Mouse (Mus musculus): ENCODE measurements around the gene Ccdc88b. TPM values are rescaled to one million over a fixed set of nuclear protein-coding genes. Genes with fewer than 3 reads are reported as not detected.
"Not testable (repeated sequence)": the region's sequence is repeated elsewhere in the genome, so short reads cannot be mapped to it uniquely, and the experiment has no call there.

Gene Ccdc88b
- polyA plus RNA-seq (2015; fragmentation: Nextera tagmentation; extraction: Ambion mirVana), result 0.54 and 1.3 TPM in 2 replicates

GRCm38 (mm10) chr19:6858031-6858430 lies at the start of gene Ccdc88b:
Gene Ccdc88b (minus strand): TSS chr19:6858211.
- WGBS, result 78% methylated on average over 7 of the region's 7 CpGs
- Histone ChIP-seq H3K9ac (0 out of 2 replicates have a peak within 1 kb of the TSS, but pooled peaks have one; percentile 5), H3K4me1 (replicated peaks) (peaks cover 20% of the 10 kb centered on the region), H3K9me3 (no peaks in the 10 kb centered on the region), H3K4me2 (no peak within 1 kb of the TSS), H3K27me3 (0 out of 2 replicates have a peak, but pooled peaks cover 7% of the 10 kb centered on the region), H3K36me3 (no peaks in the 10 kb centered on the region), H3K4me3 (no peak within 1 kb of the TSS), H3K27ac (replicated peaks) (no peak within 1 kb of the TSS)
- no peak; the same call in 1 of the 2 replicates for ATAC-seq (ENCODE audit: low read depth)

GRCm38 (mm10) chr19:6907094-6907493 lies 49.1 kb upstream of the Ccdc88b start:
- Histone ChIP-seq H3K4me3 (no peak overlapping the region), H3K9ac (no peak overlapping the region), H3K4me1 (replicated peaks) (peaks cover 36% of the 10 kb centered on the region), H3K27ac (replicated peaks) (no peak overlapping the region), H3K27me3 (no peaks in the 10 kb centered on the region), H3K36me3 (peaks cover 47% of the 10 kb centered on the region), H3K9me3 (no peaks in the 10 kb centered on the region), H3K4me2 (no peak overlapping the region)
- ATAC-seq (ENCODE audit: low read depth), result no peak
- 95% methylated on average over 8 of the region's 8 CpGs for WGBS

- no peak overlapping the region for H3K4me2 ChIP-seq
- H3K36me3 ChIP-seq, result peaks cover 38% of the 10 kb centered on the region
- H3K4me1 ChIP-seq (replicated peaks), result peaks cover 27% of the 10 kb centered on the region
- no peak for ATAC-seq (ENCODE audit: low read depth)
- H3K27ac ChIP-seq (replicated peaks), result no peak overlapping the region
- no peak overlapping the region for H3K9ac ChIP-seq
- no peak overlapping the region for H3K4me3 ChIP-seq
- WGBS, result 85% methylated on average over 3 of the region's 3 CpGs
- H3K27me3 ChIP-seq, result no peaks in the 10 kb centered on the region
- H3K9me3 ChIP-seq, result no peaks in the 10 kb centered on the region
Measured at GRCm38 (mm10) chr19:6906199-6906598, 48.2 kb upstream of the Ccdc88b start.

- Histone ChIP-seq H3K9me3 (no peaks in the 10 kb centered on the region), H3K27ac (replicated peaks) (no peak overlapping the region), H3K36me3 (peaks cover 35% of the 10 kb centered on the region), H3K4me3 (no peak overlapping the region), H3K4me2 (no peak overlapping the region), H3K4me1 (replicated peaks) (peaks cover 23% of the 10 kb centered on the region), H3K27me3 (no peaks in the 10 kb centered on the region), H3K9ac (peak overlapping the region; percentile 8; the same call in 1 of the 2 replicates)
- no peak for ATAC-seq (ENCODE audit: low read depth)
- 91% methylated on average over 11 of the region's 11 CpGs for WGBS
Measured at GRCm38 (mm10) chr19:6905498-6906159, 47.6 kb upstream of the Ccdc88b start.

- WGBS, result 87% methylated on average over 2 of the region's 2 CpGs
- Histone ChIP-seq H3K9ac (no peak overlapping the region), H3K27ac (replicated peaks) (no peak overlapping the region), H3K4me3 (no peak overlapping the region), H3K36me3 (peaks cover 35% of the 10 kb centered on the region), H3K4me1 (replicated peaks) (peaks cover 23% of the 10 kb centered on the region), H3K27me3 (no peaks in the 10 kb centered on the region), H3K4me2 (no peak overlapping the region), H3K9me3 (no peaks in the 10 kb centered on the region)
- ATAC-seq (ENCODE audit: low read depth), result no peak
Measured at GRCm38 (mm10) chr19:6904846-6905245, 46.8 kb upstream of the Ccdc88b start.

GRCm38 (mm10) chr19:6903031-6903430 lies 45.0 kb upstream of the Ccdc88b start:
- H3K27ac ChIP-seq (replicated peaks), result no peak overlapping the region
- H3K4me1 ChIP-seq (replicated peaks), result peaks cover 11% of the 10 kb centered on the region
- H3K36me3 ChIP-seq, result peaks cover 35% of the 10 kb centered on the region
- ATAC-seq (ENCODE audit: low read depth), result no peak
- H3K4me3 ChIP-seq, result no peak overlapping the region
- no peaks in the 10 kb centered on the region for H3K9me3 ChIP-seq
- WGBS, result 86% methylated on average over 1 of the region's 1 CpGs
- no peak overlapping the region for H3K4me2 ChIP-seq
- H3K27me3 ChIP-seq, result no peaks in the 10 kb centered on the region
- H3K9ac ChIP-seq, result no peak overlapping the region

- Histone ChIP-seq H3K9me3 (peaks cover 9% of the 10 kb centered on the region), H3K27ac (replicated peaks) (no peak overlapping the region), H3K36me3 (peaks cover 9% of the 10 kb centered on the region), H3K4me3 (no peak overlapping the region), H3K4me1 (replicated peaks) (no peaks in the 10 kb centered on the region), H3K4me2 (no peak overlapping the region), H3K9ac (no peak overlapping the region), H3K27me3 (no peaks in the 10 kb centered on the region)
- no peak for ATAC-seq (ENCODE audit: low read depth)
- 81% methylated on average over 4 of the region's 4 CpGs for WGBS
Measured at GRCm38 (mm10) chr19:6899641-6900040, 41.6 kb upstream of the Ccdc88b start.

- not testable (repeated sequence) for H3K4me2 ChIP-seq; H3K36me3 ChIP-seq; H3K27ac ChIP-seq (replicated peaks); H3K4me3 ChIP-seq; H3K9ac ChIP-seq; H3K4me1 ChIP-seq (replicated peaks); H3K9me3 ChIP-seq; H3K27me3 ChIP-seq; ATAC-seq (ENCODE audit: low read depth)
- 91% methylated on average over 18 of the region's 18 CpGs for WGBS
Measured at GRCm38 (mm10) chr19:6895608-6896305, 37.7 kb upstream of the Ccdc88b start.

- WGBS, result 93% methylated on average over 14 of the region's 14 CpGs
- ATAC-seq (ENCODE audit: low read depth), result no peak
- H3K4me3 ChIP-seq, result no peak overlapping the region
Measured at GRCm38 (mm10) chr19:6893731-6894451, 35.9 kb upstream of the Ccdc88b start.

GRCm38 (mm10) chr19:6892512-6892911 lies 34.5 kb upstream of the Ccdc88b start:
- WGBS, result 63% methylated on average over 4 of the region's 4 CpGs
- Histone ChIP-seq H3K27ac (replicated peaks) (no peak overlapping the region), H3K4me3 (no peak overlapping the region), H3K27me3 (no peaks in the 10 kb centered on the region), H3K36me3 (no peaks in the 10 kb centered on the region), H3K9ac (no peak overlapping the region), H3K4me2 (no peak overlapping the region), H3K4me1 (replicated peaks) (no peaks in the 10 kb centered on the region), H3K9me3 (peaks cover 8% of the 10 kb centered on the region)
- no peak for ATAC-seq (ENCODE audit: low read depth)

More at GRCm38 (mm10) chr19:6893731-6894451, 35.9 kb upstream of the Ccdc88b start:
- Histone ChIP-seq H3K27ac (replicated peaks) (no peak overlapping the region), H3K9ac (no peak overlapping the region), H3K9me3 (peaks cover 9% of the 10 kb centered on the region), H3K36me3 (no peaks in the 10 kb centered on the region), H3K4me1 (replicated peaks) (no peaks in the 10 kb centered on the region), H3K4me2 (no peak overlapping the region), H3K27me3 (no peaks in the 10 kb centered on the region)

- Histone ChIP-seq H3K9me3 (peaks cover 14% of the 10 kb centered on the region), H3K27ac (replicated peaks) (no peak overlapping the region), H3K36me3 (no peaks in the 10 kb centered on the region), H3K4me3 (no peak overlapping the region), H3K4me2 (no peak overlapping the region), H3K9ac (no peak overlapping the region), H3K27me3 (no peaks in the 10 kb centered on the region), H3K4me1 (replicated peaks) (no peaks in the 10 kb centered on the region)
- ATAC-seq (ENCODE audit: low read depth), result no peak
- 84% methylated on average over 4 of the region's 4 CpGs for WGBS
Measured at GRCm38 (mm10) chr19:6877965-6878364, 20.0 kb upstream of the Ccdc88b start.

GRCm38 (mm10) chr19:6876799-6877198 lies 18.8 kb upstream of the Ccdc88b start:
- H3K36me3 ChIP-seq, result no peaks in the 10 kb centered on the region
- H3K4me3 ChIP-seq, result no peak overlapping the region
- no peak for ATAC-seq (ENCODE audit: low read depth)
- H3K27ac ChIP-seq (replicated peaks), result no peak overlapping the region
- no peaks in the 10 kb centered on the region for H3K27me3 ChIP-seq
- H3K9me3 ChIP-seq, result peaks cover 14% of the 10 kb centered on the region
- no peak overlapping the region for H3K9ac ChIP-seq
- H3K4me2 ChIP-seq, result no peak overlapping the region
- H3K4me1 ChIP-seq (replicated peaks), result no peaks in the 10 kb centered on the region

Data from neural tube, embryonic 13.5 days (tissue).